Mouse (Mus musculus): ENCODE measurements around the gene Rad51b. TPM values are rescaled to one million over a fixed set of nuclear protein-coding genes. Genes with fewer than 3 reads are reported as not detected.

The Rad51b gene
- total and polyA plus RNA-seq, 3 experiments = 6.5 to 8.6 (median 8.5) TPM

DNA sequence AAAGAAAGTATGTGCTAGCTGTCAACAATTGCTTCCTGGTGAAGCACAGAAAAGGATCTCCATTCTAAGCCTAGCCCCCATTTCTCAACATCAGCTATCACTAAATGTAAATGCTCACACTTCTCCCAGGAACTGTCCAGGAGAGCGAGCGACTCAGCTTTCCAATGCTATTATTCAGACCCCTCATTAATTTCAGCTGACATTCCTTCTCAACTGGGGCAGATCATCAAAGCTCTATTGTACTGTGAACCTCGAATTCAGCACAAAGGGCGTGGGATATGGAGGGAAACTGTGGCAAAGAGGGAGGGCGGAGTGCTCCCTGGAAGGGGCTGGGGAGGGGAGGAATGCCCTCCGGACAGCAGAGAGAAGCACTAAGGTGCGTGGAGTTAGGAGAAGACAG is 528.8 kb downstream of the Rad51b start:
- Histone ChIP-seq H3K27ac (ENCODE audit: insufficient read depth, low read depth) (no peak overlapping the region), H3K9me3 (replicated peaks; ENCODE audit: low read length) (no peaks in the 10 kb centered on the region), H3K4me2 (ENCODE audit: insufficient read depth, low read depth, poor library complexity, severe bottlenecking) (no peak overlapping the region), H3K4me1 (ENCODE audit: control insufficient read depth in 1 of 2, insufficient read depth in 2 of 2) (peaks cover 0 to 15% of the 10 kb centered on the region in 2 experiments; a peak in 2 of 4 replicates), H3K79me2 (replicated peaks; ENCODE audit: control insufficient read depth, extremely low read depth, insufficient read depth, poor library complexity, severe bottlenecking) (no peaks in the 10 kb centered on the region), H3K9ac (ENCODE audit: insufficient read depth, low read depth) (no peak overlapping the region), H3K4me3 (replicated peaks in 1 of 3; ENCODE audit: low read depth in 2 of 3, low read length in 2 of 3, poor library complexity in 1 of 3) (no peak overlapping the region), H3K27me3 (replicated peaks) (no peaks in the 10 kb centered on the region), H3K36me3 (replicated peaks in 1 of 2; ENCODE audit: control insufficient read depth in 1 of 2, insufficient read depth in 1 of 2, low read length in 1 of 2) (no peaks in the 10 kb centered on the region)
- TF ChIP-seq MEF2A (IDR thresholded peaks at IDR 0.05; ENCODE audit: borderline replicate concordance, low read depth, low read length) (no peak), MAFK (IDR thresholded peaks at IDR 0.05; ENCODE audit: insufficient replicate concordance, low read length) (no peak), ELF1 (IDR thresholded peaks at IDR 0.05; ENCODE audit: low read depth, low read length) (no peak), BHLHE40 (IDR thresholded peaks at IDR 0.05; ENCODE audit: low read depth, low read length) (no peak), HCFC1 (IDR thresholded peaks at IDR 0.05; ENCODE audit: low read depth, low read length) (no peak), SMC3 (IDR thresholded peaks at IDR 0.05; ENCODE audit: low read depth, low read length) (no peak)
- in situ Hi-C loops (cut with MboI; ENCODE audit: low pct_ligation_motif_present, low pct_unique_long_range_greater_than_20kb, low sequenced_read_pairs) = loop anchor here (25.0 kb wide), 1 partner anchor 286 kb away; the partner anchor contains the start of gene Zfp36l1
- dilution Hi-C loops (cut with MboI; ENCODE audit: extremely low pct_ligation_motif_present, extremely low pct_unique_long_range_greater_than_20kb, low sequenced_read_pairs) = no loop called here
- DNase-seq (ENCODE audit: extremely low read depth) = no peak

DNA sequence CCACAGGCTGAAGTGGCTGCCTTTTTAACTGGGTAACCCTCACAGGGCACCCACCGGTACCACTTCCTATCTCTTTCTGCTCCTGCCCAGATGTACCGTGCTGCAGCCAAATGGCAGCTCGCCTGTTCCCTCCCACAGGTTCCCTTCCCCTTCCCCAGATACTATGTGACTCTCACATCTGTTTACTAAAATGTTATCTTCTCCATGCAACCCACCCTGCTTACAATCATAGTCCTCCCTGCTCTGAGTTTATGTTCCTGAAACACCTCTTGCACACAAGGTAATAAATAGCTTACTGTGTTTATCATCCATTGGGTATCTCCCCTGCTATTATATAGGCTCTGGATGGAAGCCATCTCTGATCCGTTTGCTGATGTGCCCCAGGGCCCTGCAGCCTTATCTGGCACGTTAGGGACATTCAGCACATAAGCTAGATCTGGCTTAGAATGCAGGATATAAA is 530.2 kb downstream of the Rad51b start:
- Histone ChIP-seq H3K27me3 (replicated peaks) (no peaks in the 10 kb centered on the region), H3K4me2 (ENCODE audit: insufficient read depth, low read depth, poor library complexity, severe bottlenecking) (no peak overlapping the region), H3K4me1 (ENCODE audit: control insufficient read depth in 1 of 2, insufficient read depth in 2 of 2) (peaks cover 0 to 21% of the 10 kb centered on the region in 2 experiments; a peak in 2 of 4 replicates), H3K9ac (ENCODE audit: insufficient read depth, low read depth) (no peak overlapping the region), H3K27ac (ENCODE audit: insufficient read depth, low read depth) (no peak overlapping the region), H3K36me3 (replicated peaks in 1 of 2; ENCODE audit: control insufficient read depth in 1 of 2, insufficient read depth in 1 of 2, low read length in 1 of 2) (no peaks in the 10 kb centered on the region), H3K9me3 (replicated peaks; ENCODE audit: low read length) (no peaks in the 10 kb centered on the region), H3K79me2 (replicated peaks; ENCODE audit: control insufficient read depth, extremely low read depth, insufficient read depth, poor library complexity, severe bottlenecking) (no peaks in the 10 kb centered on the region), H3K4me3 (replicated peaks in 1 of 3; ENCODE audit: low read depth in 2 of 3, low read length in 2 of 3, poor library complexity in 1 of 3) (no peak overlapping the region)
- TF ChIP-seq MAX (IDR thresholded peaks at IDR 0.05; ENCODE audit: low read length) (no peak), ZKSCAN1 (IDR thresholded peaks at IDR 0.05; ENCODE audit: borderline replicate concordance, low read depth, low read length) (no peak), TCF12 (IDR thresholded peaks at IDR 0.05; ENCODE audit: low read depth, low read length) (no peak), CHD2 (IDR thresholded peaks at IDR 0.05; ENCODE audit: low read length) (no peak), ELF1 (IDR thresholded peaks at IDR 0.05; ENCODE audit: low read depth, low read length) (no peak)
- DNase-seq (ENCODE audit: extremely low read depth) = no peak
- dilution Hi-C loops (cut with MboI; ENCODE audit: extremely low pct_ligation_motif_present, extremely low pct_unique_long_range_greater_than_20kb, low sequenced_read_pairs) (no loop called here), in situ Hi-C loops (cut with MboI; ENCODE audit: low pct_ligation_motif_present, low pct_unique_long_range_greater_than_20kb, low sequenced_read_pairs) (loop anchor here (25.0 kb wide), 1 partner anchor 285 kb away; the partner anchor contains the start of gene Zfp36l1)

DNA sequence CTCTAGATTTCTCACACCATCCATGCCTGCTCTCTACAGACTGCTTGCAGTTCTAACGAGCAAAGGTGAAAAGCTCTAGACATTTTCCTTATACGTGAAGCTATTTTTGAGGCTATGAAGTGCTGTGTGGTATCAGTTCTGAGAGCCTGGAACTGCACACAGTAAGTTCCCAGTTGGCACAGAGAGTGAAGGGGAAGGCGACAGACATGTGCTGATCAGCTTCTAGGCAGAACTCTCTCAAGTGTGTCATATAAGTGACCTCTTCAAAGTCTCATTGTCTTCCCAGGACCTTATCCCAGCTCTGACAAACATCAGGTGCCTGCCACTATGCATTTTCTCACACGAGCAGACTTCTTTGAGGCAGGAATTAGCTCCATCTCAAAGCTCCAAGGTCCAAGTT is 530.7 kb downstream of the Rad51b start:
- dilution Hi-C loops (cut with MboI; ENCODE audit: extremely low pct_ligation_motif_present, extremely low pct_unique_long_range_greater_than_20kb, low sequenced_read_pairs) = no loop called here
- peaks cover 3 to 21% of the 10 kb centered on the region in 2 experiments for H3K4me1 ChIP-seq (ENCODE audit: control insufficient read depth in 1 of 2, insufficient read depth in 2 of 2)

More for the DNA sequence above, 530.7 kb downstream of the Rad51b start:
- in situ Hi-C loops (cut with MboI; ENCODE audit: low pct_ligation_motif_present, low pct_unique_long_range_greater_than_20kb, low sequenced_read_pairs) = loop anchor here (25.0 kb wide), 1 partner anchor 285 kb away; the partner anchor contains the start of gene Zfp36l1
- H3K4me3 ChIP-seq (replicated peaks in 1 of 3; ENCODE audit: low read depth in 2 of 3, low read length in 2 of 3, poor library complexity in 1 of 3) = no peak overlapping the region
- H3K4me2 ChIP-seq (ENCODE audit: insufficient read depth, low read depth, poor library complexity, severe bottlenecking) = no peak overlapping the region
- H3K79me2 ChIP-seq (replicated peaks; ENCODE audit: control insufficient read depth, extremely low read depth, insufficient read depth, poor library complexity, severe bottlenecking) = no peaks in the 10 kb centered on the region
- no peak overlapping the region for H3K9ac ChIP-seq (ENCODE audit: insufficient read depth, low read depth)
- TF ChIP-seq TCF12 (IDR thresholded peaks at IDR 0.05; ENCODE audit: low read depth, low read length) (no peak), NELFE (IDR thresholded peaks at IDR 0.05; ENCODE audit: low read depth, low read length) (no peak), POLR2A (IDR thresholded peaks at IDR 0.05; ENCODE audit: low read depth, low read length) (no peak), UBTF (IDR thresholded peaks at IDR 0.05; ENCODE audit: low read depth, low read length) (no peak), MAFK (IDR thresholded peaks at IDR 0.05; ENCODE audit: insufficient replicate concordance, low read length) (no peak), USF1 (IDR thresholded peaks at IDR 0.05; ENCODE audit: low read depth, low read length) (no peak), ZNF384 (IDR thresholded peaks at IDR 0.05; ENCODE audit: low read depth, low read length) (no peak), ETS1 (conservative IDR thresholded peaks at IDR 0.05; ENCODE audit: low read depth, low read length) (no peak), RAD21 (IDR thresholded peaks at IDR 0.05; ENCODE audit: low read depth, low read length) (no peak), POLR2AphosphoS2 (IDR thresholded peaks at IDR 0.05; ENCODE audit: low read depth, low read length) (no peak), CHD1 (IDR thresholded peaks at IDR 0.05; ENCODE audit: low read depth, low read length) (no peak), TBP (conservative IDR thresholded peaks at IDR 0.05; ENCODE audit: low read depth, low read length) (no peak), SMC3 (IDR thresholded peaks at IDR 0.05; ENCODE audit: low read depth, low read length) (no peak)
- no peaks in the 10 kb centered on the region for H3K27me3 ChIP-seq (replicated peaks)
- no peaks in the 10 kb centered on the region for H3K9me3 ChIP-seq (replicated peaks; ENCODE audit: low read length)
- no peak for DNase-seq (ENCODE audit: extremely low read depth)
- no peak overlapping the region for H3K27ac ChIP-seq (ENCODE audit: insufficient read depth, low read depth)
- no peaks in the 10 kb centered on the region for H3K36me3 ChIP-seq (replicated peaks in 1 of 2; ENCODE audit: control insufficient read depth in 1 of 2, insufficient read depth in 1 of 2, low read length in 1 of 2)
